Mouse (Mus musculus) testis, adult 2 months (tissue): Measurements from ENCODE around the gene Snu13.

Experiments used
- CTCF ChIP-seq: fragments of 200-500 bp; IDR thresholded peaks from 2 replicates; pipeline ENCODE4 v1.5.1; 2012; ENCODE audit warnings: low read depth, mild to moderate bottlenecking, inconsistent platforms, low read length, moderate library complexity; ENCODE audit not compliant: control insufficient read depth, insufficient read depth, insufficient replicate concordance
- POLR2A ChIP-seq: fragments of 200-500 bp; IDR thresholded peaks from 2 replicates; pipeline ENCODE4 v1.6.1; 2012; ENCODE audit warnings: low read depth, mild to moderate bottlenecking, inconsistent platforms, low read length, moderate library complexity; ENCODE audit not compliant: control insufficient read depth

GRCm38 (mm10) chr15:82047080-82047883, at the start of gene Snu13:
- TF ChIP-seq CTCF = no peak
- peak; percentile 86 for TF ChIP-seq POLR2A
